Mouse (Mus musculus): ENCODE results near the gene Kcnip1. TPM values are rescaled to one million over a fixed set of nuclear protein-coding genes. Genes with fewer than 3 reads are reported as not detected.

Kcnip1 gene
- total and polyA plus RNA-seq, 2 experiments from 2014 or later: 0.05 TPM; not detected in 1

DNA sequence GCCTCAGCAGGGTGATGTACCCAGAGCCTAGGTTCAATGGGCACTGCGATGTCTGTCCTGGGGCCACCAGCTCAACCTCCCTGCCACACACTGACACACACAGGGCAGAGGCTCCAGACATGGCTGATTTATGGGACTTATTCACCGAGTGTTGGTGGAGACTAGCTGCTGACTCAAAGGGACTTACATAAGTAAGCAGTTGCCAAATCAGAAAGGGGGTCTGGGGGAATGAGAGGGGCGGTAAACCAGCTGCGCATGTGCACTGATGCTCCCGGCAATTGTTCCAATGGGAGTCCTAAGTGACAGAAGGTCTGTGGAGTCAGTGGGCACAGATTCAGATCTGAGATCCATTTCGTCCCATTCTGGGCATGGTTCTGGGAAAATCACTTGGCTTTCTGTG, 35.4 kb downstream of the Kcnip1 start:
- H3K4me2 ChIP-seq (ENCODE audit: low read depth, low read length): no peak overlapping the region
- no peaks in the 10 kb centered on the region; the same call in 1 of the 2 replicates for H3K27me3 ChIP-seq (ENCODE audit: control insufficient read depth, insufficient read depth, low read length)
- no peaks in the 10 kb centered on the region for H3K36me3 ChIP-seq (replicated peaks; ENCODE audit: control insufficient read depth, insufficient read depth, low read length)
- H3K4me3 ChIP-seq (ENCODE audit: low read depth, low read length): no peak overlapping the region
- H3K4me1 ChIP-seq (ENCODE audit: control insufficient read depth, insufficient read depth): no peaks in the 10 kb centered on the region
- 85% methylated on average over 6 of the region's 6 CpGs for WGBS
- DNase-seq (ENCODE audit: low spot score): no peak
- H3K9ac ChIP-seq (replicated peaks; ENCODE audit: low read depth, low read length): no peak overlapping the region
- no peak overlapping the region for H3K27ac ChIP-seq (ENCODE audit: low read depth)
- TF ChIP-seq EP300 (IDR thresholded peaks at IDR 0.05; ENCODE audit: low read depth): no peak
- no peak for TF ChIP-seq CTCF (IDR thresholded peaks at IDR 0.05; ENCODE audit: low read depth)
- H3K9me3 ChIP-seq (replicated peaks; ENCODE audit: control insufficient read depth, low read length): no peaks in the 10 kb centered on the region
- ATAC-seq (ENCODE audit: insufficient read depth, low read depth): no peak

DNA sequence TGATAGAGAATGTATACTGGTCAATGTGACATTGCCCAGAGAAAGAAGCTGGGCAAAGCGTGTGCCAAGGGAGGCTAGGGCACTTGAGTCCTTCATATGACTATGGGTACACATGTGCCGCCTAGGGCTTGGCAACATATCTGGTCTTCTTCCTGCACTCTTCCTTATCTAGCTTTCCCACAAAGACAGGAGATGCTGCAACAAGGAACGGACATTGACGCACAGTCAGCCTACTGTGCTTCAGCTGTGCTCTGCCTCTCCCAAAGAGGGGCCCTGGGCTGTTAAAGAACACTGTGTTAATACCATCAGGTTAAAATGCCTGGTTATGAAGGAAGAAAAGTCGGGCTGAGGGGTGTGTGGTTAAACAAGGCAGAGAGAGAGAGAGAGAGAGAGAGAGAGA, 36.3 kb downstream of the Kcnip1 start:
- no peaks in the 10 kb centered on the region for H3K9me3 ChIP-seq (replicated peaks; ENCODE audit: control insufficient read depth, low read length)
- no peaks in the 10 kb centered on the region; the same call in 1 of the 2 replicates for H3K27me3 ChIP-seq (ENCODE audit: control insufficient read depth, insufficient read depth, low read length)
- TF ChIP-seq EP300 (IDR thresholded peaks at IDR 0.05; ENCODE audit: low read depth) (no peak), CTCF (IDR thresholded peaks at IDR 0.05; ENCODE audit: low read depth) (no peak)
- no peaks in the 10 kb centered on the region for H3K4me1 ChIP-seq (ENCODE audit: control insufficient read depth, insufficient read depth)
- H3K36me3 ChIP-seq (replicated peaks; ENCODE audit: control insufficient read depth, insufficient read depth, low read length): no peaks in the 10 kb centered on the region
- ATAC-seq (ENCODE audit: insufficient read depth, low read depth): no peak
- H3K27ac ChIP-seq (ENCODE audit: low read depth): no peak overlapping the region
- DNase-seq (ENCODE audit: low spot score): no peak
- H3K4me2 ChIP-seq (ENCODE audit: low read depth, low read length): no peak overlapping the region
- no peak overlapping the region for H3K4me3 ChIP-seq (ENCODE audit: low read depth, low read length)
- no peak overlapping the region for H3K9ac ChIP-seq (replicated peaks; ENCODE audit: low read depth, low read length)
- 57% methylated on average over 5 of the region's 5 CpGs for WGBS

DNA sequence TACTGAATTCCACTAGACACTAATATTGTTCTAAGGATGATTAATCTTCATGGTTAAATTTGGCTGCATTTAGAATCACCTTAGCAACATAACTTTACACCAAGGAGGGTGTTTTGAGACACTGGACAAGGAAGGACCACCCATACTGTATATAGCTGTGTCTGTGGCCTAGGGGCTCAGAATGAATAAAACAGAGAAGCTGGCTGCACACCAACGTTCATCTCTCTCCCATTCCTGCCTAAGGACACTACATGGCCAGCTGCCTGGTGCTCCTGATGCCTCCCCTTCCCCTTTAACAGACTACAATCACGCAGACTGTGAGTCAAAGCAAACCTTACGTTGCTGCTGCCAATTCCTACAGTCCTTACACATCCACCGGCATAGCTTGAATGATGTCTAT, 37.0 kb downstream of the Kcnip1 start:
- Histone ChIP-seq H3K4me3 (ENCODE audit: low read depth, low read length) (no peak overlapping the region), H3K27ac (ENCODE audit: low read depth) (no peak overlapping the region), H3K9me3 (replicated peaks; ENCODE audit: control insufficient read depth, low read length) (no peaks in the 10 kb centered on the region), H3K27me3 (ENCODE audit: control insufficient read depth, insufficient read depth, low read length) (no peaks in the 10 kb centered on the region; the same call in 1 of the 2 replicates), H3K4me2 (ENCODE audit: low read depth, low read length) (no peak overlapping the region), H3K36me3 (replicated peaks; ENCODE audit: control insufficient read depth, insufficient read depth, low read length) (no peaks in the 10 kb centered on the region), H3K4me1 (ENCODE audit: control insufficient read depth, insufficient read depth) (no peaks in the 10 kb centered on the region), H3K9ac (replicated peaks; ENCODE audit: low read depth, low read length) (no peak overlapping the region)
- no peak for TF ChIP-seq EP300 (IDR thresholded peaks at IDR 0.05; ENCODE audit: low read depth)
- DNase-seq (ENCODE audit: low spot score) (no peak), ATAC-seq (ENCODE audit: insufficient read depth, low read depth) (no peak)
- 71% methylated on average over 4 of the region's 4 CpGs for WGBS

DNA sequence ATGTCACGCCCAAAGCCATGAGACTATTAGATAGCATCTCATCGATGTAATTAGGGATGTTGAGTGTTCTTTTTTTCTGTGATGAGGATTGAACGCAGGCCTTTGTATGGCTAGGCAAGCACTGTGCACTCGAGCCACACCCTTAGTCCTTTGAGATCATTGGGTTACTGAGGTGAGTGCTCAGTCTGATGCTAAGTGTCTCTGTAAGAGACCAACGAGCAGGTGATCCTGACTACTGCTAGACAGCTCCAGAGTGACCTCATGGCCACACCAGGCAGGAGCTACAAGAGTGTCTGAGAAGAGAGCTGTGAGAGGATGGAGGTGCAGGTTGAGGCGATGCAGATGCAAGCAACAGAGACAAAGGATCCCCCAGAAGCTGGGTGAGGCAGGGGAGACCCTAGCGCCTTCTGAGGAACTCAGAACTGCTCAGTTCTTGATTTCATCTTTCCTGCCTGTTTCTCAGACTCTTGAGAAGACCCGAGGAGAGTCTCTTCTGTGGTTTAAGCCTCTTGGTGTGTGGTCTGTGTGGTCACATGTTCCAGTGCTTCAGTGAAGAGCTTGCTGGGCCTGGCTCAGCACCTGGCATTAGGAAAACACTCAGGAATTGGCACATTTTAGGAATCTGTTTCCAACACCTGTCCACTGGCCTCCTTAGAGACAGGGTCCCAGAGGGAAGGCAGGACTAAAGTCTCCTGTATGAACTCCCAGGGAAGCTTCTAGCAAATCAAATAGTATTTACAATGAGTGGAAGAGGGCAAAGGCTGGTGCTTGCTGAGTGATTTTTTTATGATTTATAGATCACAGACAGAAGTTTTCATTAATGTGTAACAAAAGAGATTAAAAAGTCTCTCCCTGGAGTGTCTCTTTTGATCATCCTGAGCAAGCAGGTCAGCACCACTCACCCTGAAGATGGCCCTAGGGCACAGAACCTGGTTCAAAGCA, 41.0 kb downstream of the Kcnip1 start:
- H3K9ac ChIP-seq (replicated peaks; ENCODE audit: low read depth, low read length): no peak overlapping the region
- H3K4me3 ChIP-seq (ENCODE audit: low read depth, low read length): no peak overlapping the region
- no peaks in the 10 kb centered on the region for H3K4me1 ChIP-seq (ENCODE audit: control insufficient read depth, insufficient read depth)
- H3K9me3 ChIP-seq (replicated peaks; ENCODE audit: control insufficient read depth, low read length): no peaks in the 10 kb centered on the region
- TF ChIP-seq CTCF (IDR thresholded peaks at IDR 0.05; ENCODE audit: low read depth): no peak
- TF ChIP-seq EP300 (IDR thresholded peaks at IDR 0.05; ENCODE audit: low read depth): no peak
- 65% methylated on average over 8 of the region's 8 CpGs for WGBS
- no peak for DNase-seq (ENCODE audit: low spot score)
- H3K27me3 ChIP-seq (ENCODE audit: control insufficient read depth, insufficient read depth, low read length): no peaks in the 10 kb centered on the region
- H3K4me2 ChIP-seq (ENCODE audit: low read depth, low read length): no peak overlapping the region
- ATAC-seq (ENCODE audit: insufficient read depth, low read depth): no peak
- no peaks in the 10 kb centered on the region for H3K36me3 ChIP-seq (replicated peaks; ENCODE audit: control insufficient read depth, insufficient read depth, low read length)
- no peak overlapping the region for H3K27ac ChIP-seq (ENCODE audit: low read depth)

DNA sequence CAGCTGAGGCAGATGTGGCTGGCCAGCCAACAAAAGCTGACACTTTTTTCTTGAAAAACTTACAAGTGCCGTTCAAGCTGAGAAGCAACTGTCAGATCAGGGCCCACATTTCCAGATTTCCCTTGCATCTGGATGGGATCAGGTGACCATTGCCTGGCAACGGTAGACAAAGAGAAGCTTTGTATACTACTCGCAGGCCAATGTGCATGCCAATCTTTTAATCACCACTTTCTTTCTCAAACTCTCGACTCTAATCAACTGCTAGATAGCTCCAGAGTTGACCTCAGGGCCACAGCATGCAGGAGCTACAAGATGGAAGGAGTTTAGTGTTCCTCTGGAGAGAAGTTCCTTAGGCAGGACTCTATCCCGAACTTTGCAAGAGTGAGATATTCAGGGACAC, 41.8 kb downstream of the Kcnip1 start:
- 58% methylated on average over 5 of the region's 5 CpGs for WGBS
- Histone ChIP-seq H3K4me1 (ENCODE audit: control insufficient read depth, insufficient read depth) (no peaks in the 10 kb centered on the region), H3K4me3 (ENCODE audit: low read depth, low read length) (no peak overlapping the region), H3K27me3 (ENCODE audit: control insufficient read depth, insufficient read depth, low read length) (no peaks in the 10 kb centered on the region), H3K9ac (replicated peaks; ENCODE audit: low read depth, low read length) (no peak overlapping the region), H3K4me2 (ENCODE audit: low read depth, low read length) (no peak overlapping the region), H3K27ac (ENCODE audit: low read depth) (no peak overlapping the region), H3K9me3 (replicated peaks; ENCODE audit: control insufficient read depth, low read length) (no peaks in the 10 kb centered on the region), H3K36me3 (replicated peaks; ENCODE audit: control insufficient read depth, insufficient read depth, low read length) (no peaks in the 10 kb centered on the region)
- TF ChIP-seq CTCF (IDR thresholded peaks at IDR 0.05; ENCODE audit: low read depth): no peak
- no peak for TF ChIP-seq EP300 (IDR thresholded peaks at IDR 0.05; ENCODE audit: low read depth)
- ATAC-seq (ENCODE audit: insufficient read depth, low read depth) (no peak), DNase-seq (ENCODE audit: low spot score) (no peak)
